Mouse (Mus musculus) megakaryocyte, embryonic 14.5 days (primary cell): ENCODE results near the gene Ece1.

Experiments
- FLI1 ChIP-seq: IDR thresholded peaks from 2 replicates; pipeline ENCODE4 v1.6.1; 2012; ENCODE audit warnings: low read length, inconsistent platforms, mixed read lengths
- GATA1 ChIP-seq: IDR thresholded peaks from 3 replicates; pipeline ENCODE4 v1.6.1; 2012; ENCODE audit warnings: mixed read lengths, low read length, inconsistent platforms, borderline replicate concordance

- TF ChIP-seq GATA1 (no peak), FLI1 (no peak)
Observed at GRCm38 (mm10) chr4:137890596-137890995, 28.6 kb downstream of the Ece1 start.
